Mouse (Mus musculus) thymus, adult 2 months (tissue): ENCODE results near the gene Hsd17b13. TPM values are rescaled to one million over a fixed set of nuclear protein-coding genes. Genes with fewer than 3 reads are reported as not detected.
"Not testable (repeated sequence)": the region's sequence is repeated elsewhere in the genome, so short reads cannot be mapped to it uniquely, and the experiment has no call there.

ENCODE experiments used
- DNase-seq: peaks from one replicate; pipeline ENCODE4 v3.0.0; 2021
- H3K27ac ChIP-seq: fragments of 200-500 bp; 2 replicates; pipeline ENCODE4 v1.5.1; 2012; ENCODE audit warnings: low read length, control low read depth; ENCODE audit not compliant: control insufficient read depth, insufficient read depth
- H3K27me3 ChIP-seq: fragments of 200-500 bp; 2 replicates; pipeline ENCODE4 v1.6.1; 2012; ENCODE audit warnings: mild to moderate bottlenecking, low read length, moderate library complexity, mixed read lengths; ENCODE audit not compliant: control insufficient read depth, insufficient read depth
- H3K36me3 ChIP-seq: fragments of 200-500 bp; 2 replicates; pipeline ENCODE4 v1.6.1; 2012; ENCODE audit warnings: mild to moderate bottlenecking, low read length, moderate library complexity; ENCODE audit not compliant: control insufficient read depth, insufficient read depth
- H3K4me1 ChIP-seq: fragments of 200-500 bp; replicated peaks from 2 replicates; pipeline ENCODE4 v1.6.1; 2012; ENCODE audit warnings: low read length; ENCODE audit not compliant: control insufficient read depth, insufficient read depth
- H3K4me3 ChIP-seq: fragments of 200-500 bp; 2 replicates; pipeline ENCODE4 v1.5.1; 2012; ENCODE audit warnings: mild to moderate bottlenecking, low read length, control low read depth, moderate library complexity; ENCODE audit not compliant: control insufficient read depth, insufficient read depth
- CTCF ChIP-seq: fragments of 200-500 bp; IDR thresholded peaks from 2 replicates; pipeline ENCODE4 v1.5.1; 2012; ENCODE audit warnings: mild to moderate bottlenecking, control low read depth, low read length, moderate library complexity, borderline replicate concordance; ENCODE audit not compliant: control insufficient read depth, poor library complexity, insufficient read depth; ENCODE audit errors: extremely low read depth
- POLR2A ChIP-seq: fragments of 200-500 bp; IDR thresholded peaks from 2 replicates; pipeline ENCODE4 v1.6.1; 2012; ENCODE audit warnings: mild to moderate bottlenecking, low read length, control low read depth, moderate library complexity; ENCODE audit not compliant: control insufficient read depth, poor library complexity, insufficient read depth; ENCODE audit errors: extremely low read depth
- WGBS: fragments of 180-500 bp; shearing (Covaris S2); methylation state at CpG from one replicate; pipeline ENCODE4 v1.1.7; 2018; 5-methylcytosine and 5-hydroxymethylcytosine counted together
- polyA plus RNA-seq: library from polyadenylated mRNA; depleted of rRNA; stranded (reverse); fragments of >200 nt; gene quantifications from 2 replicates; pipeline ENCODE4 v1.2.3, GENCODE M21; 2012

The Hsd17b13 gene
- polyA plus RNA-seq, 1 experiment: not detected

- DNase-seq: no peak
- Histone ChIP-seq H3K36me3 (no peaks in the 10 kb centered on the region), H3K27me3 (no peaks in the 10 kb centered on the region; the same call in 1 of the 2 replicates), H3K4me1 (peaks cover 11% of the 10 kb centered on the region), H3K4me3 (no peak overlapping the region), H3K27ac (no peak overlapping the region)
- no peak for TF ChIP-seq POLR2A
- no peak for TF ChIP-seq CTCF
- 67% methylated on average over 5 of the region's 5 CpGs for WGBS
Measured at GRCm38 (mm10) chr5:103971051-103971450, 6.2 kb downstream of the Hsd17b13 start.

GRCm38 (mm10) chr5:103962935-103963429 lies 14.2 kb downstream of the Hsd17b13 start:
- no peak for TF ChIP-seq POLR2A
- no peak for TF ChIP-seq CTCF
- no peak overlapping the region for H3K27ac ChIP-seq
- H3K27me3 ChIP-seq: no peaks in the 10 kb centered on the region
- H3K4me1 ChIP-seq: no peaks in the 10 kb centered on the region
- WGBS: 91% methylated on average over 1 of the region's 1 CpGs
- no peaks in the 10 kb centered on the region for H3K36me3 ChIP-seq
- no peak for DNase-seq
- H3K4me3 ChIP-seq: no peak overlapping the region

GRCm38 (mm10) chr5:103954638-103955037 lies 22.6 kb downstream of the Hsd17b13 start:
- no peaks in the 10 kb centered on the region for H3K36me3 ChIP-seq
- no peak overlapping the region for H3K4me3 ChIP-seq
- DNase-seq: no peak
- H3K27ac ChIP-seq: no peak overlapping the region
- no peaks in the 10 kb centered on the region for H3K4me1 ChIP-seq
- no peaks in the 10 kb centered on the region for H3K27me3 ChIP-seq
- 82% methylated on average over 5 of the region's 5 CpGs for WGBS
- TF ChIP-seq POLR2A (no peak), CTCF (no peak)

- WGBS: 92% methylated on average over 10 of the region's 10 CpGs
- no peak for TF ChIP-seq POLR2A
- no peak for TF ChIP-seq CTCF
Measured at GRCm38 (mm10) chr5:103953135-103954083, 23.8 kb downstream of the Hsd17b13 start.

DNA sequence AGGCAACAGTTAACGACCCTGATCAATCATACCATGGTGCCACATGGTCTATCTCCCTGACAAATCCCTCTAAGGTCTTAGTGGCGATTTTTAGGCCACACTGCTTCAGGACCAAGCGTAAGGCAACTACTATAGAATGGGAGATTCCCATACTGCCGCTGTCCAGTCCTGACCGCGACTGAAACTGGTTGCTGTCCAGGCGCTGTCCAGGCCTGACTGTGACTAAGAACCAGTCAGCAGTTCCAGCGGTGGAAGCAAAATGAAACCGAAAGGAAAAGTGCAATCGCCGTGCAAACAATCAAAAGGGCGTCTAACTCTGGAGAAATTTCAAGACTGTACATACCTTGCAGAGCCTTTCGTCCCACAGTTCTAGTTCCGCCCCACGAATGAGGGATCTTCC lies 27.1 kb downstream of the Hsd17b13 start:
- not testable (repeated sequence) for DNase-seq, H3K4me1 ChIP-seq, H3K4me3 ChIP-seq, H3K27me3 ChIP-seq, H3K27ac ChIP-seq, H3K36me3 ChIP-seq
- WGBS: 90% methylated on average over 15 of the region's 15 CpGs

More at GRCm38 (mm10) chr5:103953135-103954083, 23.8 kb downstream of the Hsd17b13 start:
- Histone ChIP-seq H3K36me3 (no peaks in the 10 kb centered on the region), H3K4me1 (no peaks in the 10 kb centered on the region), H3K4me3 (no peak overlapping the region), H3K27me3 (no peaks in the 10 kb centered on the region), H3K27ac (no peak overlapping the region)
- no peak for DNase-seq

GRCm38 (mm10) chr5:103943183-103943582 lies 34.0 kb downstream of the Hsd17b13 start:
- TF ChIP-seq CTCF (no peak), POLR2A (no peak)
- Histone ChIP-seq H3K27ac (no peak overlapping the region), H3K4me3 (no peak overlapping the region), H3K27me3 (no peaks in the 10 kb centered on the region), H3K4me1 (no peaks in the 10 kb centered on the region), H3K36me3 (no peaks in the 10 kb centered on the region)
- DNase-seq: no peak
- WGBS: 77% methylated on average over 6 of the region's 6 CpGs
